Mouse (Mus musculus): ENCODE data around the gene Lpgat1. TPM values are rescaled to one million over a fixed set of nuclear protein-coding genes. Genes with fewer than 3 reads are reported as not detected.
A peak's percentile ranks its signal among the peaks of the same experiment; 100 is the strongest.

Gene Lpgat1
- polyA plus RNA-seq, 1 experiment from 2014 or later, result 58.0 TPM

DNA sequence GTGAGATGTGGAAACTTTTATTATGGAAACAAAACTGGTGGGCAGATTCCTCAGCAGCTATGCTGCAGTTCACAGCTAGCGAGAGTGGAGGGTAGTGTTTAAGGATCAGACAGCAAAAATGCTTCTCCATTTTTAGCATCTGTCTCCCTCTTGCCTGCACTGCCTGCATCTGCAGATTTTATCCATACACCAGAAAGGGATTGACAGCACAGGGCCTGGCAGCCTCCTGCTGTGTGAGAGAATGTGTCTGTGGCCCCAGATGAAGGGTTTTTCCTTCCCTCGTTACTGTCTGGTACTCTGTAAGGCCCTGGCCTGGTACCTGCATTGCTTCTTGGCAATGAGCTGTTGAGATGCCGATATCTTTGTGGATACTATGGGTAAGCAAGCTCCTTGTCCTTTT lies 2.8 kb downstream of the Lpgat1 start:
- H3K4me1 ChIP-seq (ENCODE audit: control insufficient read depth, insufficient read depth, low read length), result peaks cover 3% of the 10 kb centered on the region
- WGBS (ENCODE audit: insufficient replicate concordance), result 43% methylated on average over 3 of the region's 3 CpGs
- ATAC-seq (replicated peaks; ENCODE audit: insufficient number of reproducible peaks, low FRiP score, low TSS enrichment), result no peak
- peak overlapping the region; percentile 10 for H3K4me3 ChIP-seq (ENCODE audit: low read depth, low read length)
- H3K27ac ChIP-seq (ENCODE audit: low read depth, low read length), result no peak overlapping the region
- H3K36me3 ChIP-seq (ENCODE audit: control insufficient read depth, insufficient read depth, low read length), result peaks cover 2% of the 10 kb centered on the region; the same call in 1 of the 2 replicates
- H3K27me3 ChIP-seq (ENCODE audit: control insufficient read depth, insufficient read depth, low read length), result no peaks in the 10 kb centered on the region
- peak overlapping the region; percentile 52 for H3K4me2 ChIP-seq
- H3K9me3 ChIP-seq (replicated peaks; ENCODE audit: control insufficient read depth, low read length), result no peaks in the 10 kb centered on the region
- no peak overlapping the region for H3K9ac ChIP-seq (ENCODE audit: low read depth, low read length)

DNA sequence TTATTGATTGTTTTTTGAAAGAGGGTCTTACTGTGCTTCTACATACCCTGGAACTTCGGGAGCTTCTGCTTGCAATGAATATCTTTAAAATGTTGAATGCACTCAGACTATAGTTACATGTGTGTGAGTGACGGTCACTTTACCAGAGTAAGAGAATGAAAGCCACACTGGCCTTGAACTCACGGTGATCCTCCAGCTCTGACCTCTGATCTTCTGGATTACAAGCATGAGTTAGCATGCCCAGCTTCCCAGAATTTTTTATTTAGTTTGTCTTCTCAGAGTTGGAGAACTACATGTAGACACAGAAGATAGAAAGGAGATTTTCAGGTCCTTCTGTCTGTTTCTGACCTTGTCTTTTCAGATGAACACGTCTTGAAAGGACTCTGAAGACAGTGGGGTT lies 5.1 kb downstream of the Lpgat1 start:
- Histone ChIP-seq H3K4me3 (ENCODE audit: low read depth, low read length) (no peak overlapping the region), H3K27ac (ENCODE audit: low read depth, low read length) (no peak overlapping the region), H3K4me1 (ENCODE audit: control insufficient read depth, insufficient read depth, low read length) (peaks cover 3% of the 10 kb centered on the region), H3K9ac (ENCODE audit: low read depth, low read length) (no peak overlapping the region), H3K27me3 (ENCODE audit: control insufficient read depth, insufficient read depth, low read length) (no peaks in the 10 kb centered on the region), H3K36me3 (ENCODE audit: control insufficient read depth, insufficient read depth, low read length) (peaks cover 4% of the 10 kb centered on the region; the same call in 1 of the 2 replicates), H3K4me2 (no peak overlapping the region), H3K9me3 (replicated peaks; ENCODE audit: control insufficient read depth, low read length) (no peaks in the 10 kb centered on the region)
- no peak for ATAC-seq (replicated peaks; ENCODE audit: insufficient number of reproducible peaks, low FRiP score, low TSS enrichment)
- 83% methylated on average over 4 of the region's 4 CpGs for WGBS (ENCODE audit: insufficient replicate concordance)

DNA sequence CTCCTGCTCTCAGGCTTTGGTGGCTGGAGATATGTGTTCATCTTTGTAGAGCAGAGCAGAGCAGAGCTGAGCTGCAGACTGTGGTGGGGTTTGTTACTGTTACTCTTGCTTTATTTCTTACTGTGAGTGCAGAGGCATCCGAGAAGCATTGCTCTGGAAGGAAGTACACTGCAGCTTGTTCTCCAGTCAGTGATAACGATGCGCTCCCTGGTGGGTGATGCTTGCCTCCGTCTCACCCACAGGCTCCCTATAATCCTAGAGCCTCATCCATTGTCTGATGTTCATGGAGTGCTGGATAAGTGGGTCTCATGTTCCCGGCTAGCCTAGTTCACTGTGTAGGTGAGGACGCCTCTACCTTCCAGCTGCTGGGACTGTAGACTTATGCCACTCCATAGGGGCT lies 6.0 kb downstream of the Lpgat1 start:
- ATAC-seq (replicated peaks; ENCODE audit: insufficient number of reproducible peaks, low FRiP score, low TSS enrichment), result no peak
- H3K36me3 ChIP-seq (ENCODE audit: control insufficient read depth, insufficient read depth, low read length), result peaks cover 6% of the 10 kb centered on the region; the same call in 1 of the 2 replicates
- 61% methylated on average over 6 of the region's 6 CpGs for WGBS (ENCODE audit: insufficient replicate concordance)

DNA sequence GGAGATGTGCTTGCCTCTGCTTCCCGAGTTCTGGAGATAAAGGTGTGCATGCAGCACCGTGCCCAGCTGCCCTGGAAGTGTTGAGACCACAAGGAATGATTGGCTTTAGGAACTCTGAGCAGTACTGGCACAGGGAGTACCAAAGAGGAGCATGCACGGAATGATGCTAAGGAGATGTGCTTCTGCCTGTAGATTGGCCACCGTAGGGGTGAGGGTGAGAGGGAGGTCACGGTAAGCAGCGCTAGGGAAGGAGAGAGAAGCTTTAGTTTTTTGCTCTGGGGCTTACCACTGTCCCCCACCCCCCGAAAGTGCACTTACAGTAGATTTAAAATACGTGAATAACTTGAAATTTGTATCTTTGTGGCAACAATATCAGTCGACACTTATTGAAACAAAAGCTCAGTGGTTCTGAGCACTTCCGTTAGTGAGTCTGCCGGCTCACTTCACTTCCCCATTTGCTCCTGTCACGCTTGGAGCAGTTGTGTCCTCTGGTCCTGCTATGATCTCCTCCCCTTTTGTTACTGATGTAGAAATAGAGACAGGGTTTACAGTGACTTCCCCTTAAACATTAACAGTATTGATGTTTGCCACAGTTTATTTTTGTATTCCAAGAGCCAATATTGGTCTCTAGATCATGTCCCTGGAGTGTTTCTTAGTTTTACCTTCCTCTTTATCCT lies 6.9 kb downstream of the Lpgat1 start:
- ATAC-seq (replicated peaks; ENCODE audit: insufficient number of reproducible peaks, low FRiP score, low TSS enrichment), result no peak
- WGBS (ENCODE audit: insufficient replicate concordance), result 71% methylated on average over 12 of the region's 12 CpGs
- H3K4me3 ChIP-seq (ENCODE audit: low read depth, low read length), result no peak overlapping the region
- no peaks in the 10 kb centered on the region for H3K27me3 ChIP-seq (ENCODE audit: control insufficient read depth, insufficient read depth, low read length)
- H3K36me3 ChIP-seq (ENCODE audit: control insufficient read depth, insufficient read depth, low read length), result peaks cover 6% of the 10 kb centered on the region; the same call in 1 of the 2 replicates
- H3K9me3 ChIP-seq (replicated peaks; ENCODE audit: control insufficient read depth, low read length), result no peaks in the 10 kb centered on the region
- H3K9ac ChIP-seq (ENCODE audit: low read depth, low read length), result no peak overlapping the region
- peaks cover 3% of the 10 kb centered on the region for H3K4me1 ChIP-seq (ENCODE audit: control insufficient read depth, insufficient read depth, low read length)
- no peak overlapping the region for H3K27ac ChIP-seq (ENCODE audit: low read depth, low read length)
- no peak overlapping the region for H3K4me2 ChIP-seq

More for the DNA sequence above, 6.0 kb downstream of the Lpgat1 start:
- Histone ChIP-seq H3K9ac (ENCODE audit: low read depth, low read length) (no peak overlapping the region), H3K9me3 (replicated peaks; ENCODE audit: control insufficient read depth, low read length) (no peaks in the 10 kb centered on the region), H3K27ac (ENCODE audit: low read depth, low read length) (no peak overlapping the region), H3K27me3 (ENCODE audit: control insufficient read depth, insufficient read depth, low read length) (no peaks in the 10 kb centered on the region), H3K4me2 (no peak overlapping the region), H3K4me1 (ENCODE audit: control insufficient read depth, insufficient read depth, low read length) (peaks cover 3% of the 10 kb centered on the region), H3K4me3 (ENCODE audit: low read depth, low read length) (no peak overlapping the region)

DNA sequence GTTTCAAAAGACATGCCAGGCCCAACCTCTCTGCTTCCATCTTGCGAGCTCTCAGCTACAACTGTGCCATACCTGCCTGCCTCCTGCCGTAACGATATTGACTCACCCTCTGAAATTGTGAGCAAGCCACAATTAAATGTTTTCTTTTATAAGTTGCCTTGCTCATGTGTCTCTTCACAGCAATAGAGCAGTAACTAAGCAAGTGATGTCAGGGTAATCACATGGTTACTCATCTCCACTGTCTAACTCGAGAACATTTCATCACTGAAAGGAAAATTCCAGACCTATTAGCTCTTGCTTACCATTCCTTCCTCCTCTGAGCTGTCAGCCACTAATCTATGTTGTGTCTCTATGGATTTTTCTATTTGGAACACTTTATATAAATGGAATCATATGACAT lies 15.0 kb downstream of the Lpgat1 start:
- Histone ChIP-seq H3K36me3 (ENCODE audit: control insufficient read depth, insufficient read depth, low read length) (peaks cover 12% of the 10 kb centered on the region; the same call in 1 of the 2 replicates), H3K4me1 (ENCODE audit: control insufficient read depth, insufficient read depth, low read length) (no peaks in the 10 kb centered on the region), H3K27ac (ENCODE audit: low read depth, low read length) (no peak overlapping the region), H3K9me3 (replicated peaks; ENCODE audit: control insufficient read depth, low read length) (no peaks in the 10 kb centered on the region), H3K4me2 (no peak overlapping the region), H3K9ac (ENCODE audit: low read depth, low read length) (no peak overlapping the region), H3K27me3 (ENCODE audit: control insufficient read depth, insufficient read depth, low read length) (no peaks in the 10 kb centered on the region), H3K4me3 (ENCODE audit: low read depth, low read length) (no peak overlapping the region)
- no peak for ATAC-seq (replicated peaks; ENCODE audit: insufficient number of reproducible peaks, low FRiP score, low TSS enrichment)
- WGBS (ENCODE audit: insufficient replicate concordance), result 84% methylated on average over 4 of the region's 4 CpGs

DNA sequence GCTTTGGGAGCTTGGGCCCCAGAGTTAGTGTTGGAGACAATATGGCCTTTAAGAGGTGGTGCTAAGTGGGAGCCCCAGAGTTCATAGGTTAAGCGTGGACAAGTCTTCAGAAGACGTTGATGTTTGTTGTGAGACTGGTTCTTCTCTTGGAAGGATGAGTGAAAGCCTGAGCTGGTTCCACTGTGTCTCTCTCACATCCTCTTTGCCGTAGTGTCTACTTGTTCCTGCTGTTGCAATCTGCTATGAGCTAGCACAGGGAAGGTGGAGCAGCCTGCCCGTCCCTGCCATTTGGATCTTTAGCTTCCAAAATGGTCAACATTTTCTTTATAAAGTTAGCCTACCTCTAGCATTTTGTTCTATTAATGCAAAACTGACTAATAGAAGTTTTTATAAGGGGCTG lies 16.2 kb downstream of the Lpgat1 start:
- peaks cover 9% of the 10 kb centered on the region; the same call in 1 of the 2 replicates for H3K36me3 ChIP-seq (ENCODE audit: control insufficient read depth, insufficient read depth, low read length)
- H3K27me3 ChIP-seq (ENCODE audit: control insufficient read depth, insufficient read depth, low read length), result no peaks in the 10 kb centered on the region
- no peaks in the 10 kb centered on the region for H3K9me3 ChIP-seq (replicated peaks; ENCODE audit: control insufficient read depth, low read length)
- no peak for ATAC-seq (replicated peaks; ENCODE audit: insufficient number of reproducible peaks, low FRiP score, low TSS enrichment)
- H3K27ac ChIP-seq (ENCODE audit: low read depth, low read length), result no peak overlapping the region
- no peaks in the 10 kb centered on the region for H3K4me1 ChIP-seq (ENCODE audit: control insufficient read depth, insufficient read depth, low read length)
- H3K4me2 ChIP-seq, result no peak overlapping the region
- 82% methylated on average over 4 of the region's 4 CpGs for WGBS (ENCODE audit: insufficient replicate concordance)
- no peak overlapping the region for H3K4me3 ChIP-seq (ENCODE audit: low read depth, low read length)
- H3K9ac ChIP-seq (ENCODE audit: low read depth, low read length), result no peak overlapping the region

DNA sequence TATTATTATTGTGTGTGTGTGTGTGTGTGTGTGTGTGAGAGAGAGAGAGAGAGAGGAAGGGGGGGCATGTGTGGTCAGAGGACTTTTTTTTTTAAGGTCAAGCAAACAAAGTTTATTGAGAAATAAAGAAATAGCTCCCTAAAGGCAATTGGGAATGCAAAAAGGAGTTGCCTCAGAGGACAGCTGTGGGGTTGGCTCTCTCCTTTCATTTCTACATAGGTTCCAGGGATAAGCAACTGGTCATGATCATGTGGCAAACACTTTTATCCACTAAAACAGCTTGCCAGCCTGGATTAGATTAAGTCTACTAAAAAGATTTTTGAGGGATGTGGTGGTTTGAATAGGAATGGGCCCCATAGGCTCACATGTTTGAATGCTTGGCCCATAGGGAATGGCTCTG lies 18.8 kb downstream of the Lpgat1 start:
- Histone ChIP-seq H3K9me3 (replicated peaks; ENCODE audit: control insufficient read depth, low read length) (no peaks in the 10 kb centered on the region), H3K4me3 (ENCODE audit: low read depth, low read length) (no peak overlapping the region), H3K27ac (ENCODE audit: low read depth, low read length) (no peak overlapping the region), H3K4me1 (ENCODE audit: control insufficient read depth, insufficient read depth, low read length) (no peaks in the 10 kb centered on the region), H3K27me3 (ENCODE audit: control insufficient read depth, insufficient read depth, low read length) (no peaks in the 10 kb centered on the region), H3K36me3 (ENCODE audit: control insufficient read depth, insufficient read depth, low read length) (peaks cover 9% of the 10 kb centered on the region; the same call in 1 of the 2 replicates), H3K9ac (ENCODE audit: low read depth, low read length) (no peak overlapping the region), H3K4me2 (no peak overlapping the region)
- ATAC-seq (replicated peaks; ENCODE audit: insufficient number of reproducible peaks, low FRiP score, low TSS enrichment), result no peak

DNA sequence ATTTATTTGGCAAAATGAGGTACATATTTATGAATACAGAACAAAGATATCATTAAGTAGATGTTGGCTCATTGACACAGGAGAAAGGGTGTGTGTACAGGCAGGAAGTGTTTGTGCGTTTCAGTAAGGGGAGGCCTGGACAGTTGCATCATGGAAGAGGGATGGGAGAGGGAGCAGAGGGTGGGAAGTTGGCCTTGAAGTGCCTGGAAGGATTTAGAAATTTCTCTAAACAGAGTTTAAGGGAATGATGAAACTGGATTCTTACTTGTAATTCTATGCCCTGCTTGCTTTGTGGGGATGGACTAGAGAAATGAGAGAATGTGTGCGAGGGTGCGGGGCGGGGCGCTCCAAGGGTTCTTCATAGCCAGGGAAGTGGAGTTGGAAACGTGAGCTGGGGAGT lies 20.2 kb downstream of the Lpgat1 start:
- H3K27me3 ChIP-seq (ENCODE audit: control insufficient read depth, insufficient read depth, low read length), result no peaks in the 10 kb centered on the region
- peaks cover 7% of the 10 kb centered on the region; the same call in 1 of the 2 replicates for H3K36me3 ChIP-seq (ENCODE audit: control insufficient read depth, insufficient read depth, low read length)
- no peak overlapping the region for H3K9ac ChIP-seq (ENCODE audit: low read depth, low read length)
- H3K9me3 ChIP-seq (replicated peaks; ENCODE audit: control insufficient read depth, low read length), result no peaks in the 10 kb centered on the region
- ATAC-seq (replicated peaks; ENCODE audit: insufficient number of reproducible peaks, low FRiP score, low TSS enrichment), result no peak
- H3K4me1 ChIP-seq (ENCODE audit: control insufficient read depth, insufficient read depth, low read length), result no peaks in the 10 kb centered on the region
- WGBS (ENCODE audit: insufficient replicate concordance), result 85% methylated on average over 6 of the region's 6 CpGs
- H3K4me3 ChIP-seq (ENCODE audit: low read depth, low read length), result no peak overlapping the region
- no peak overlapping the region for H3K4me2 ChIP-seq
- no peak overlapping the region for H3K27ac ChIP-seq (ENCODE audit: low read depth, low read length)

DNA sequence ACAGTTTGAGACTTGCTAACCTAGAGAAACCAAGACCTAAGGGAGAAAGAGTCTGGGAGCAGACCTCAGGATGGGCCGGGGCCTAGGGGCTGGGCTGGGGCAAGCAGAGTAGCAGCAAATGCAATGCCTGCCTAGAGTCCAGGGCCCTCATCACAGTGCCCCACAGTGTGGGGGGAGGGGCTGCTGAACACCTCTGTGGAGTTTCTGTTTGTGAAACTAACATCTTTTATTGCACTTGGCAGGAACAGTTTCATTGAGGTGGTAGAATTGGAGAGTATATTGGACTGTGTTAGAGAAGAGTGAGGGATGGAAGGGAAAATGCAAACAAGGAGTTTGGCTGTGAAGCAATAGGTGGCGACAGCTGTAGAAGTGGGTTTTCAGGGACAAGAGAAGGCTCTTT lies 21.1 kb downstream of the Lpgat1 start:
- Histone ChIP-seq H3K4me2 (no peak overlapping the region), H3K27ac (ENCODE audit: low read depth, low read length) (no peak overlapping the region), H3K4me3 (ENCODE audit: low read depth, low read length) (no peak overlapping the region), H3K9ac (ENCODE audit: low read depth, low read length) (no peak overlapping the region), H3K9me3 (replicated peaks; ENCODE audit: control insufficient read depth, low read length) (no peaks in the 10 kb centered on the region), H3K36me3 (ENCODE audit: control insufficient read depth, insufficient read depth, low read length) (0 out of 2 replicates have a peak, but pooled peaks cover 1% of the 10 kb centered on the region), H3K4me1 (ENCODE audit: control insufficient read depth, insufficient read depth, low read length) (no peaks in the 10 kb centered on the region), H3K27me3 (ENCODE audit: control insufficient read depth, insufficient read depth, low read length) (no peaks in the 10 kb centered on the region)
- WGBS (ENCODE audit: insufficient replicate concordance), result 75% methylated on average over 2 of the region's 2 CpGs
- no peak for ATAC-seq (replicated peaks; ENCODE audit: insufficient number of reproducible peaks, low FRiP score, low TSS enrichment)
